Comparison of ENCODE assay signal across 8 mouse cellular contexts in genomic region chr7:139580851-139581775, GRCm38 (mm10). TPM values are rescaled to one million over a fixed set of nuclear protein-coding genes. Genes with fewer than 3 reads are reported as not detected.
DNase-seq lines count a peak whose midpoint lies in the region; ATAC-seq and TF ChIP-seq lines count a peak whose summit lies in the region.

No protein-coding gene starts in this region.

- no peaks in the 10 kb centered on the region; the same call in 1 of the 2 replicates for H3K36me3 ChIP-seq in kidney, adult 2 months (ENCODE audit: control insufficient read depth, insufficient read depth, low read length)
- H3K36me3 ChIP-seq in heart, embryonic 15.5 days, result peaks cover 33% of the 10 kb centered on the region
- peaks cover 2% of the 10 kb centered on the region; the same call in 1 of the 2 replicates for H3K36me3 ChIP-seq in liver, embryonic 13.5 days

- ATAC-seq in heart, embryonic 15.5 days (replicated peaks; ENCODE audit: insufficient number of reproducible peaks, insufficient read depth, low FRiP score, low read depth), result no peak
- no peak for ATAC-seq in liver, embryonic 13.5 days (ENCODE audit: low read depth)

- TF ChIP-seq POLR2A in kidney, adult 2 months (IDR thresholded peaks at IDR 0.05; ENCODE audit: low read depth, low read length), result no peak
- TF ChIP-seq POLR2A in brain, embryonic 14.5 days (IDR thresholded peaks at IDR 0.05; ENCODE audit: borderline replicate concordance, extremely low read depth, insufficient read depth, insufficient read length, poor library complexity, severe bottlenecking), result no peak

- H3K9ac ChIP-seq in heart, embryonic 15.5 days, result no peak overlapping the region
- H3K9ac ChIP-seq in liver, embryonic 13.5 days, result no peak overlapping the region

- WGBS in kidney, adult 2 months, result 13% methylated on average over 78 of the region's 78 CpGs
- WGBS in heart, embryonic 15.5 days, result 4% methylated on average over 78 of the region's 78 CpGs
- WGBS in liver, embryonic 13.5 days (ENCODE audit: insufficient replicate concordance), result 2% methylated on average over 78 of the region's 78 CpGs

- H3K4me3 ChIP-seq in kidney, adult 2 months (ENCODE audit: insufficient read depth, low read depth, low read length), result no peak overlapping the region
- peak overlapping the region; percentile 51 for H3K4me3 ChIP-seq in heart, embryonic 15.5 days
- no peak overlapping the region for H3K4me3 ChIP-seq in liver, embryonic 13.5 days (replicated peaks)

- no peak for TF ChIP-seq CTCF in kidney, adult 2 months (conservative IDR thresholded peaks at IDR 0.05; ENCODE audit: insufficient read depth, insufficient read length, low read depth, low read length)
- no peak for TF ChIP-seq CTCF in brain, embryonic 14.5 days (IDR thresholded peaks at IDR 0.05; ENCODE audit: borderline replicate concordance, extremely low read depth, insufficient read depth, insufficient read length)

- H3K27ac ChIP-seq in kidney, adult 2 months (ENCODE audit: insufficient read depth, low read depth, low read length), result no peak overlapping the region
- H3K27ac ChIP-seq in heart, embryonic 15.5 days, result no peak overlapping the region
- no peak overlapping the region for H3K27ac ChIP-seq in liver, embryonic 13.5 days

- no peaks in the 10 kb centered on the region for H3K9me3 ChIP-seq in heart, embryonic 15.5 days (replicated peaks)
- H3K9me3 ChIP-seq in liver, embryonic 13.5 days (replicated peaks), result no peaks in the 10 kb centered on the region

- peaks cover 3% of the 10 kb centered on the region for H3K27me3 ChIP-seq in kidney, adult 2 months (replicated peaks; ENCODE audit: control insufficient read depth, insufficient read depth, low read length)
- H3K27me3 ChIP-seq in heart, embryonic 15.5 days, result peaks cover 83% of the 10 kb centered on the region
- H3K27me3 ChIP-seq in liver, embryonic 13.5 days, result peaks cover 87% of the 10 kb centered on the region

- peak overlapping the region; percentile 75 for H3K4me2 ChIP-seq in heart, embryonic 15.5 days
- H3K4me2 ChIP-seq in liver, embryonic 13.5 days, result peak overlapping the region; percentile 41

- DNase-seq in kidney, adult 2 months, result peak; percentile 5
- no peak for DNase-seq in kidney, postnatal 25 days
- DNase-seq in brain, embryonic 14.5 days (ENCODE audit: low read depth), result peak; percentile 41
- no peak for DNase-seq in liver, embryonic 13.5 days
- no peak for DNase-seq in thymus, adult 18-20 months
- no peak for DNase-seq in layer of hippocampus, postnatal 36 days
- DNase-seq in natural killer cell, adult 2 months (ENCODE audit: low spot score in 2 of 2), result no peak

- H3K4me1 ChIP-seq in kidney, adult 2 months (ENCODE audit: control insufficient read depth, insufficient read depth, low read length), result 0 out of 2 replicates have a peak, but pooled peaks cover 3% of the 10 kb centered on the region
- peaks cover 41% of the 10 kb centered on the region for H3K4me1 ChIP-seq in heart, embryonic 15.5 days (replicated peaks)
- peaks cover 15% of the 10 kb centered on the region for H3K4me1 ChIP-seq in liver, embryonic 13.5 days (replicated peaks)

RNA-seq across cellular contexts. Expression of gene Nkx6-2, which starts 1.5 kb away (rescaled TPM):
- polyA plus RNA-seq in kidney, adult 2 months (2012; rRNA removed), result 0.06 TPM in 1 of 2 replicates, not detected in the other
- polyA plus RNA-seq in brain, embryonic 14.5 days (2012; rRNA removed), result 5.4 and 6.8 TPM in 2 replicates
- polyA plus RNA-seq in heart, embryonic 15.5 days (2015; fragmentation: Nextera tagmentation; extraction: Ambion mirVana), result 0.16 and 0.48 TPM in 2 replicates
- polyA plus RNA-seq in liver, embryonic 13.5 days (2015; fragmentation: Nextera tagmentation; extraction: Ambion mirVana), result 0.09 and 0.14 TPM in 2 replicates
- 1 to 10 TPM; 9.2 to 9.9 TPM for total RNA-seq in layer of hippocampus, postnatal 36 days (2021)

Comparison
In these comparisons a context has a peak if more than half of its experiments do, and no peak if none do; other contexts are left out.
1. DNase-seq: peak in kidney, adult 2 months (single experiment) and brain, embryonic 14.5 days (single experiment); none in kidney, postnatal 25 days (0 of 2), liver, embryonic 13.5 days (single experiment), thymus, adult 18-20 months (0 of 2), layer of hippocampus, postnatal 36 days (0 of 2) and natural killer cell, adult 2 months (0 of 2).